Mouse (Mus musculus): ENCODE results near the gene Sort1.

DNA sequence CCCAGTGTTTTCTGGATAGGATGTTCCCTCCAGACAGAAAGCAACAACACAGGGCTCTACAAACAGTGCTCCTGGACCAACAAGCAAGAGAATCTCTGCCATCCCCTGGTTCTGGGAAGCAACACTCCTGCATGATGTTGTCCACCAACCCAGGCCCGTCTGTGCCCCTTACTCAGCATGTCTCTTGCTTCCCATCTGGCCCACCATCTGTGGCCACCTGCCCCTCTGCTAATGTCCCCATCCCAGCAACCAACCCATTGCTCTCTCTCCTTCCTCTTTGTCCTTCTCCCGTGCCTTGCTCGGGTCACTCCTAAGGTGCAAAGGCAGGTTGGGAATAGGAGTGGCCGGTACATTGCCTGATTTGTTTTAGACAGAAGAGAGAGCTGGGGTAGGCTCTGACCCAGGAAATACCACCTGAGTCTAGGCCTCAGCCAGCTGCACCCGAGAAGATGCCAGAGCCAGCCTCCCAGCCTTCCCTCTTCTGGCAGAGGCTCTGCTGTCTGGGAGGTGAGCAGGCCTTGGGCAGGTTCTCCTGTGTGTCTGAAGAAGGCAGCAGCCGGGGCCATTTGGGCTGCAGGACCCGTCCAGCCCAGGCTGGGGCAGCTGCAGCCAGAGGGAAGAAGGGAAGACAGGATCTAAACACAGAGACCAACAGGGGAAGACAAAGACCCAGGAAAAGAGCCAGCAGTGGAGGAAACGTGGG is 125.9 kb downstream of the Sort1 start:
- TF ChIP-seq POLR2A (IDR thresholded peaks at IDR 0.05; ENCODE audit: insufficient read depth, low read depth, low read length) (no peak), CTCF (IDR thresholded peaks at IDR 0.05; ENCODE audit: insufficient read depth, low read depth, low read length) (no peak)

Measured in olfactory bulb, adult 2 months (tissue).